Mouse (Mus musculus) C2C12 (cell line): ENCODE results near the gene Nadk.

Source experiments
- CEBPB ChIP-seq: IDR thresholded peaks from one replicate; pipeline ENCODE4 v1.6.1; 2011; ENCODE audit warnings: low read depth, mild to moderate bottlenecking, control low read depth, moderate library complexity
- CTCF ChIP-seq: IDR thresholded peaks from one replicate; pipeline ENCODE4 v1.5.1; 2011; ENCODE audit not compliant: control insufficient read depth, insufficient read depth, insufficient read length
- FOSL1 ChIP-seq: IDR thresholded peaks from one replicate; pipeline ENCODE4 v1.8.0; 2011; ENCODE audit warnings: mild to moderate bottlenecking, low read length; ENCODE audit not compliant: poor library complexity, insufficient read depth, severe bottlenecking
- MAX ChIP-seq: IDR thresholded peaks from one replicate; pipeline ENCODE4 v1.6.1; 2011; ENCODE audit warnings: mild to moderate bottlenecking, control low read depth
- MYOD1 ChIP-seq: IDR thresholded peaks from one replicate; pipeline ENCODE4 v1.6.1; 2011; ENCODE audit warnings: low read depth; ENCODE audit not compliant: control insufficient read depth, insufficient read length
- MYOG ChIP-seq: IDR thresholded peaks from one replicate; pipeline ENCODE4 v1.6.1; 2011; ENCODE audit not compliant: control insufficient read depth, insufficient read length; ENCODE audit errors: extremely low read depth
- USF1 ChIP-seq: IDR thresholded peaks from one replicate; pipeline ENCODE4 v1.6.1; 2011; ENCODE audit warnings: low read depth, mild to moderate bottlenecking, control low read depth, moderate library complexity

GRCm38 (mm10) chr4:155593780-155594179, 31.6 kb downstream of the Nadk start:
- TF ChIP-seq CTCF = no peak
- TF ChIP-seq MYOG = no peak
- TF ChIP-seq MAX = no peak
- no peak for TF ChIP-seq CEBPB
- no peak for TF ChIP-seq USF1
- no peak for TF ChIP-seq MYOD1
- TF ChIP-seq FOSL1 = no peak
